Mouse (Mus musculus) kidney, embryonic 15.5 days (tissue): ENCODE results near the gene Sgce. TPM values are rescaled to one million over a fixed set of nuclear protein-coding genes. Genes with fewer than 3 reads are reported as not detected.
A peak's percentile ranks its signal among the peaks of the same experiment; 100 is the strongest.

Experiments used
- ATAC-seq: fragments of 200-750 bp; cut with Nextera tagmentation; replicated peaks from 2 replicates; pipeline ENCODE4 v1.8.0; 2017; ENCODE audit warnings: moderate TSS enrichment; ENCODE audit not compliant: low FRiP score
- H3K27ac ChIP-seq: fragments of 300-500 bp; sonication (generic); 2 replicates; pipeline ENCODE4 v1.5.1; 2015; ENCODE audit warnings: mild to moderate bottlenecking, inconsistent platforms
- H3K27me3 ChIP-seq: fragments of 300-500 bp; sonication (generic); 2 replicates; pipeline ENCODE4 v1.6.1; 2015; ENCODE audit warnings: inconsistent platforms
- H3K36me3 ChIP-seq: fragments of 300-500 bp; sonication (generic); 2 replicates; pipeline ENCODE4 v1.6.1; 2015; ENCODE audit warnings: inconsistent platforms
- H3K4me1 ChIP-seq: fragments of 300-500 bp; sonication (generic); 2 replicates; pipeline ENCODE4 v1.6.1; 2015; ENCODE audit warnings: inconsistent platforms
- H3K4me2 ChIP-seq: fragments of 300-500 bp; sonication (generic); 2 replicates; pipeline ENCODE4 v1.6.1; 2015; ENCODE audit warnings: moderate library complexity, mild to moderate bottlenecking, inconsistent platforms
- H3K4me3 ChIP-seq: fragments of 300-500 bp; sonication (generic); replicated peaks from 2 replicates; pipeline ENCODE4 v1.5.1; 2015; ENCODE audit warnings: mild to moderate bottlenecking, inconsistent platforms
- H3K9ac ChIP-seq: fragments of 300-500 bp; sonication (generic); 2 replicates; pipeline ENCODE4 v1.6.1; 2015; ENCODE audit warnings: mild to moderate bottlenecking, inconsistent platforms
- H3K9me3 ChIP-seq: fragments of 300-500 bp; sonication (generic); replicated peaks from 2 replicates; pipeline ENCODE4 v1.6.1; 2016; ENCODE audit warnings: inconsistent platforms
- WGBS: fragments of 180-500 bp; shearing (Covaris S2); methylation state at CpG from one replicate; pipeline ENCODE4 v1.1.7; 2015; ENCODE audit warnings: mixed read lengths; 5-methylcytosine and 5-hydroxymethylcytosine counted together
- polyA plus RNA-seq: library from polyadenylated mRNA; unstranded; fragments of >200 nt; fragmentation: Nextera tagmentation; extraction: Ambion mirVana; gene quantifications from 2 replicates; pipeline ENCODE4 v1.2.1, GENCODE M21; 2015

The Sgce gene
- polyA plus RNA-seq, 1 experiment from 2014 or later: 48.7 TPM

DNA sequence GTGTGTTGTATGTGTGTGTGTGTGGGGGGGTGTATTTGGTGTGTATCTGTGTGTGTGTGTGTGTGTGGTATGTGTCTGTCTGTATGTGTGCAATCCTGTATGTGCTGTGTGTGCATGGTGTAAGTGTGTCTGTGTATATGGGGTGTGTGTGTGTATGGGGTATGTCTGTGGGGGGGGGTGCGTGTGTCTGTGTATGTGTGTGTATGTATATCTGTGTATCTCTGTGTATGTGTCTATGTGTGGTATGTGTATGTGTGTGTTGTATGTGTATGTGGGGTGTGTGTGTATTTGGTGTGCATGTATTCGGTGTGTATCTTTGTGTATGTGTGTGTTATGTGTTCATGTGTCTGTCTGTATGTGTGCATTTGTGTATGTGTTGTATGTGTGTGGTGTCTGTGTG, 30.8 kb downstream of the Sgce start:
- H3K4me3 ChIP-seq: no peak overlapping the region
- H3K27ac ChIP-seq: no peak overlapping the region
- H3K4me2 ChIP-seq: no peak overlapping the region
- no peaks in the 10 kb centered on the region for H3K27me3 ChIP-seq
- H3K4me1 ChIP-seq: no peaks in the 10 kb centered on the region
- H3K9me3 ChIP-seq: no peaks in the 10 kb centered on the region
- 96% methylated on average over 2 of the region's 2 CpGs for WGBS
- no peak overlapping the region for H3K9ac ChIP-seq
- H3K36me3 ChIP-seq: no peaks in the 10 kb centered on the region
- ATAC-seq: no peak

DNA sequence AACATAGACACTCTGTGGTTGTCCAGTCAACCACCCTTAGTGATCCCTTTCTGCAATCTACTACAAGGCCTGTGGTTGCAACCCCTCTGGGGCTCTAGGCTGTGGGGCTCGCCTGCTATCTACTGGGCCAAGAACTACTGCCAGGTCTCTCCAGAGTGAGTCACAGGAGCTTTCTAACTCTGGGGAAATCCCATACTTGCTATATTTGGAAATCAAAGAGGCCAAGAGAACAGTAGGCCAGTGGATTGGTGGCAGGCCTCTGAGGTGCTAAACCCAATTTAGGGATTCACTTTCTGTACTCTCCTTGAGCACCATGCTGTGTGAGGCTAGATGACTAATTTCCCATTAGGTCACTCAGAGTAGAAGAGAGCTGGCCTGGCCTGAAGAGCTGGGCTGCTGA, 38.0 kb downstream of the Sgce start:
- WGBS: 84% methylated on average over 1 of the region's 1 CpGs
- H3K9me3 ChIP-seq: no peaks in the 10 kb centered on the region
- H3K36me3 ChIP-seq: no peaks in the 10 kb centered on the region
- no peak overlapping the region for H3K4me3 ChIP-seq
- no peak for ATAC-seq
- H3K4me2 ChIP-seq: no peak overlapping the region
- H3K4me1 ChIP-seq: no peaks in the 10 kb centered on the region
- no peak overlapping the region for H3K27ac ChIP-seq
- no peak overlapping the region for H3K9ac ChIP-seq
- no peaks in the 10 kb centered on the region for H3K27me3 ChIP-seq

DNA sequence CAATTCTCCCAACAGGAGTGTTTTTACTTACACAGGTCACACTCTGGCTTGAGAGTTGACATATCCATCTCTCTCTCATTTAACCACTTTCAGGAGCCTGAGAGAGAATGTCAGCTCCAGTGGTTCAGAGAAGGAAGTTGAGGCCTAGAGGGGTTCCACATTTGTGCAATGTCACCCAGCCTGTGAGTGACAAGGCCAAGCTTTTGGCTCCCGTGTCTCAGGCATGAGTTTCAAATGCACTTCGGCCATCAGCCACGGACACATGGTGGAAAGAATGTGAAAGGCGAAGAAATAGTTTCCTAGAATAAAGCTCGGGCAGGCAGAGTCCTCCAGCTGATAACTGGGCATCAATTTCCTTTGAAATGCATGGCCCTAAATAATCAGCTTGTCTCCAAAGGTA, 40.6 kb downstream of the Sgce start:
- no peak overlapping the region for H3K27ac ChIP-seq
- no peak overlapping the region for H3K4me2 ChIP-seq
- ATAC-seq: no peak
- H3K4me3 ChIP-seq: no peak overlapping the region
- H3K9ac ChIP-seq: no peak overlapping the region
- no peaks in the 10 kb centered on the region for H3K9me3 ChIP-seq
- H3K36me3 ChIP-seq: no peaks in the 10 kb centered on the region
- no peaks in the 10 kb centered on the region for H3K4me1 ChIP-seq
- H3K27me3 ChIP-seq: no peaks in the 10 kb centered on the region
- WGBS: 79% methylated on average over 5 of the region's 5 CpGs

DNA sequence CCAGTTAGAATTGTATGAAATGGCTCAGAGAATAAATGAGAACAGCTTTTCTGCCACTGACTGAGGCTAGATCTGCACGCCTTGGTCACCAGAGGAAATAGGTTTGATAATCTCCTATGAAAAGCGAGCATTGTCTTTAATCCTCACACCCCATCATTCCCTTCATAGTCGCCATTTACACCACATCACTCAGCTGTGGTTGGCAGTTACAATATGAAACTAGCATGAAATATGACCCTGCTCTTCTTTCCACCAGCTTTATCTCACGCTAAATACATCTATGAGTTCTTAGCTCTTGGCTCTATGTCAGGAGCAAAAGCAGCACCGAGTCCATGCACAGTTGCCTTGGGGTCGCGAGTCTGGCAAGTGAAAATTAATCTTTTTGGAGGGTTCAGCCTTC, 43.1 kb downstream of the Sgce start:
- no peaks in the 10 kb centered on the region for H3K4me1 ChIP-seq
- no peak overlapping the region for H3K27ac ChIP-seq
- ATAC-seq: no peak
- H3K36me3 ChIP-seq: no peaks in the 10 kb centered on the region
- no peaks in the 10 kb centered on the region for H3K27me3 ChIP-seq
- no peak overlapping the region for H3K4me2 ChIP-seq
- H3K9me3 ChIP-seq: no peaks in the 10 kb centered on the region
- H3K9ac ChIP-seq: no peak overlapping the region
- H3K4me3 ChIP-seq: no peak overlapping the region
- 78% methylated on average over 7 of the region's 7 CpGs for WGBS

DNA sequence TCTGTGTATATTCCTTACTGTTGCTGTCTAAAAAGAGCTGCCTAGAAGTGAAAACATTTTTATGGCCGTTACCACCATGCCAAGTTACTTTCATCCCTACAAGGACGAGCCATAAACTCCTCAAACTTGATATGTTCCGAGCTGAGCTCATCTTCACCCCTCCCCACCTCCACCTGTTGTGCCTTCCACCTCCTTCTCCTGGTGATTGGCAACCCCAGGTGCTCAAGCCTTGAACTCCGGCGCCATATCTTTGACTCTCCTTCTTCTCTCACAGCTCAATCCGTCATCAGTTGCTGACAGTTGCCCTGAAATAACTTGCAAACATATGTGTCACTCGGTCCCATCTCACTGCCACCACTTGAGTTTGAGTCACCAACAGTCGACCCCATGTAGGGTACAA, 45.4 kb downstream of the Sgce start:
- no peaks in the 10 kb centered on the region for H3K4me1 ChIP-seq
- no peak overlapping the region for H3K4me3 ChIP-seq
- 78% methylated on average over 8 of the region's 8 CpGs for WGBS
- H3K27me3 ChIP-seq: no peaks in the 10 kb centered on the region
- no peak overlapping the region for H3K27ac ChIP-seq
- no peaks in the 10 kb centered on the region for H3K9me3 ChIP-seq
- H3K36me3 ChIP-seq: no peaks in the 10 kb centered on the region
- no peak for ATAC-seq
- no peak overlapping the region for H3K9ac ChIP-seq
- H3K4me2 ChIP-seq: no peak overlapping the region

DNA sequence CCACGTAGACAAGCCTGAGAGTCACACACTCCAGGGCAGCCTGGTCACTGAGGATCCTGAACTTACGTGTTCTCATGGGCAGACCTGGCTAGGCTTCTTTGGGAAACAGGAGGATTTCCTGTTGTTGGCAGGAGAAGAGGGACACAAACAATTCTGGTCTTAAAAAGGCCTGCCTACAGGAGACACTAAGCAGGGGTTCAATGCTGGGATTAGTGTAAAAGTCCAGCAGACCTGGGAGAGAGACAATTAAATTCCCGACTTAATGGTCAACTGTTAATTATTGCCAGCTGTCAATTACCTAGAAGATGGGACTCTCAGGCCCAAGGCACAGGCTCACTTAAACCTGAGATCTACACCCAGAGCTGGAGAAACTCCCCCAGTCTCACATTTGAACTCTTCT, 51.2 kb downstream of the Sgce start:
- Histone ChIP-seq H3K4me3 (no peak overlapping the region), H3K9ac (no peak overlapping the region), H3K4me2 (no peak overlapping the region), H3K27me3 (no peaks in the 10 kb centered on the region), H3K36me3 (no peaks in the 10 kb centered on the region), H3K27ac (no peak overlapping the region), H3K9me3 (no peaks in the 10 kb centered on the region), H3K4me1 (no peaks in the 10 kb centered on the region)
- no peak for ATAC-seq
- 62% methylated on average over 3 of the region's 3 CpGs for WGBS

DNA sequence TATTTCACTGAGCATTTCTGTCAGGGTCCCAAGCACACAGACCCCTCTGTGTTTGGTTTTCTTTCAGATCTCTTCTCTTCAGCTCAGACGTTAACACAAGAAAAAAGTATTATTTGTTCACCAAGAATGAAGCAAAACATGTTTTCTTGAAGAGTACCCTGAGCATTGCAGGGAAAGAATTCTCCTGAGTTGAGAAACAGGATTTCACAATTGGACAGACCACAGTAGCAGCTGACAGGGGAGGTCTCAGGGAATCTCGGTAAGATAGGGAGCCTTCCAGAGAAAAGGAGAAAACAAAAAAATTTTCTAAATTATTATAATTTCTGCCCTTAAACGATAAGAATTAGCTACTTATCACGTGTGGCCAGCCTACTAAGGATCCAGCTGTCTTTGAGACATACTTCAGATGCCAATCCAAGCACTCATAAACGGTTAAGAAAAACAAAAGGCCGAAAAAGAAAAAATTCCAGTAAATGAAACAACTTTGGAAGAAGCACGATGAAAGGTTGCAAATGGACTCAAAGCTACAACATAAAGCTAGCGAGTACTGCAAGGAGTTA, 52.3 kb downstream of the Sgce start:
- Histone ChIP-seq H3K27me3 (no peaks in the 10 kb centered on the region), H3K36me3 (no peaks in the 10 kb centered on the region), H3K4me2 (no peak overlapping the region), H3K9ac (no peak overlapping the region), H3K27ac (no peak overlapping the region), H3K9me3 (no peaks in the 10 kb centered on the region), H3K4me3 (no peak overlapping the region), H3K4me1 (no peaks in the 10 kb centered on the region)
- WGBS: 70% methylated on average over 8 of the region's 8 CpGs
- no peak for ATAC-seq

DNA sequence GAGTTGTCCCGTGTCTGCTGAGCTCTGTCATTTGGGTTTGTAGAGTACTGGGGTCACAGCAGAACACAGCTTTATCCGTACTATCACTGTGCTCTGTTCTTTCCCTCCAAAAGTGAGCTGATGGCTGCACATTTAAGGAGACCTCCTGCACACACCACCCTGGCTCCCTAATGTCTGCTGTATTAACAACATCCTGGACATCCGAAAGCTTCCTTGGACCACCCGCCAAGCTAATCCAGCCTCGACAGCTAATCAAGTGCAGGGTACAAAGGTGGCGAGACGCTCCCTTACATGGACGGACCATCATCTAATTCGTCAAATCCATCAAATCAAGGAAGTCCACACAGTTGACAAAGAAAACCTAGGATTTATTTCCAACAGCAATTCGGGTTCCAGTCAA, 53.5 kb downstream of the Sgce start:
- no peaks in the 10 kb centered on the region for H3K36me3 ChIP-seq
- no peak overlapping the region for H3K9ac ChIP-seq
- H3K4me1 ChIP-seq: no peaks in the 10 kb centered on the region
- H3K4me2 ChIP-seq: no peak overlapping the region
- H3K9me3 ChIP-seq: no peaks in the 10 kb centered on the region
- 61% methylated on average over 10 of the region's 10 CpGs for WGBS
- no peak overlapping the region for H3K27ac ChIP-seq
- no peak overlapping the region for H3K4me3 ChIP-seq
- H3K27me3 ChIP-seq: no peaks in the 10 kb centered on the region
- 0 out of 2 replicates have a peak, but pooled peaks have one; percentile 18 for ATAC-seq

DNA sequence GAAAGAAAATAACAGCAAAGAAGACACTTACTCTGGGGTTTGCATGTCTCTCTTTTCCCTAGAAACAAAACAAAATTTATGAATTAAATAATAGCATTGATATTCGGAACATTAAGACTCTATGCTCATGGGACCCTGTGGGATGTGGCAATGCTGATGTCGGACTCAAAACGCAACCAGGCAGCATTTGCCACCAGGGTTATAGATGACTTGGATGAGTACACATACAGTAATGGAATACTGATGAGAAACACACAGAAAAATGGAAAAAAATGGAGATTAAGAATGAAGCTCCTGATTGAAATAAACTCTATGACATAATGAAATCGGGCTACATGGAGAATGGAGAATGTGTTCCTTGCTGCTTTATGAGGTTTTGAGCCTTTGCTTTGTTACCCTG, 56.6 kb downstream of the Sgce start:
- H3K27me3 ChIP-seq: no peaks in the 10 kb centered on the region
- WGBS: 89% methylated on average over 4 of the region's 4 CpGs
- H3K9me3 ChIP-seq: no peaks in the 10 kb centered on the region

DNA sequence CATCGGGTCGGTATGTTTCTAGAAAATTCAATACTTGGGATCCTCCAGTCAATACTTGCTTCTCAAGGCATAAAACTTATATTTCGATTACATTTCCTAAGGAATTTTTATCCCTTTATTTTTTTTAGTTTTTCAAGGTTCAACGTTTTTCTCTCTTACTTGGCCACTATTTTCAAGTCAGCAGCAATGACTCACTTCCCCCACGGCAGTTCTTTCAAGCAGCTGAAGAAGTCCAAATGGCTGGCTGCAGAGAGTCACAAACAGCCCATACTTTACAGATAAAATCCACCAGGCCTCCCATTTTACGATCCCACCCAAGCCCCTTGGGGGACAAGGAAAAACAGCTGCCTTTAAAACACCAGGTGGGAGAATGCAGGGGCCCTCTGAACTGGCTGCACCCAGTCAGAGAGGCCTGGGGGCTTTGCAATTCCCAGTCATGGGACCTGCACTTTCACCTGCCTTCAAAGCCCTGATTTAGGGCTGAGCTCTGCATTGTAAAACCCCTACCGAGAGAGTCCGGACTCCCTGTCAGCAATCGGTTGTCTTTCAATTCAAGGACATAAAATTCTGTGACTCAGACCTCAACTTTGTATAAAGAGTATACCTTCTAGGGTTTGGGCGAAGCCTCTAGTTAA, 62.2 kb downstream of the Sgce start:
- Histone ChIP-seq H3K4me1 (0 out of 2 replicates have a peak, but pooled peaks cover 5% of the 10 kb centered on the region), H3K4me3 (no peak overlapping the region), H3K27me3 (no peaks in the 10 kb centered on the region), H3K36me3 (no peaks in the 10 kb centered on the region), H3K27ac (0 out of 2 replicates have a peak overlapping the region, but pooled peaks have one; percentile 15), H3K9ac (no peak overlapping the region), H3K9me3 (no peaks in the 10 kb centered on the region), H3K4me2 (no peak overlapping the region)
- WGBS: 38% methylated on average over 10 of the region's 10 CpGs
- no peak for ATAC-seq

More for the DNA sequence above, 56.6 kb downstream of the Sgce start:
- Histone ChIP-seq H3K36me3 (no peaks in the 10 kb centered on the region), H3K4me3 (no peak overlapping the region), H3K9ac (no peak overlapping the region), H3K27ac (no peak overlapping the region), H3K4me1 (no peaks in the 10 kb centered on the region), H3K4me2 (no peak overlapping the region)
- ATAC-seq: no peak

DNA sequence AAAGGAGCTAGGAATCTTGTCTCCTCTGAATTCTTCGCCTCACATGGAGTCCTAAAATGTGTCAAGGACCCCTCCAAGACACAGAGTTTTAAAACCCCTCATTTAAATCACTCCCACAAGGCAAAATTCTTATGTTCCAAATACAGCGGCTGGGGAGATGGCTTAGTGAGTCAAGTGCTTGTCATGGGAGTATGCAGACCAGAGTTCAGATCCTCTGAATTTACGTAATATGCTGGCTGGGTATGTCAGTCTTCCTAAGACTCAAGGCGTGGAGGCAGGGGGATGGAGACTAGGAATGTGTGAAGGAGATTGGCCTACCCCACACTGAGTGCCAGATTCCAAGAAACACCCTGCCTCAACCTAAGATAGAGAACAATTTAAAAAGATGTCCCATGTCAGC, 66.4 kb downstream of the Sgce start:
- H3K27ac ChIP-seq: no peak overlapping the region
- H3K4me1 ChIP-seq: 0 out of 2 replicates have a peak, but pooled peaks cover 8% of the 10 kb centered on the region
- no peaks in the 10 kb centered on the region for H3K9me3 ChIP-seq
- H3K36me3 ChIP-seq: no peaks in the 10 kb centered on the region
- no peak overlapping the region for H3K9ac ChIP-seq
- no peaks in the 10 kb centered on the region for H3K27me3 ChIP-seq
- no peak overlapping the region for H3K4me3 ChIP-seq
- no peak for ATAC-seq
- 83% methylated on average over 4 of the region's 4 CpGs for WGBS
- no peak overlapping the region for H3K4me2 ChIP-seq

DNA sequence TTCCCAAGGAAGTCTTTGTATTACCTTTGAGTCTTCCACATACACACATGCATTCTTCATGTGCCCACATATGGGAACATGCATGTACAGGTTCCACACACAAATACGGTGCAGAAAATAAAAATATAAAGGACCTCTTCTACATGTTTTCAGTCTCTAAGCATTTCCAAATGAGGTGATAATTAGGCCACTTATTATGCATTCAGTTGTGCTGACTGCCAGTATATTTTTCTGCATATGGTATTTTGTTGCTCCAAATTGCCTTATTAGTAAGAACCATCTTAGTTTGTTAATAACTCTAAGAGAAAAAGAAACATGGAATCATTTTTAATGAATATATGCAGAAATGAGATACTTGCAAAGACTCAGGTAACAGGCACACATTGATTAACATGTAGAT, 67.0 kb downstream of the Sgce start:
- no peak overlapping the region for H3K27ac ChIP-seq
- no peak overlapping the region for H3K9ac ChIP-seq
- no peaks in the 10 kb centered on the region for H3K9me3 ChIP-seq
- ATAC-seq: no peak
- 0 out of 2 replicates have a peak, but pooled peaks cover 5% of the 10 kb centered on the region for H3K4me1 ChIP-seq
- no peak overlapping the region for H3K4me2 ChIP-seq
- H3K4me3 ChIP-seq: no peak overlapping the region
- WGBS: 94% methylated on average over 1 of the region's 1 CpGs
- H3K36me3 ChIP-seq: no peaks in the 10 kb centered on the region
- no peaks in the 10 kb centered on the region for H3K27me3 ChIP-seq

DNA sequence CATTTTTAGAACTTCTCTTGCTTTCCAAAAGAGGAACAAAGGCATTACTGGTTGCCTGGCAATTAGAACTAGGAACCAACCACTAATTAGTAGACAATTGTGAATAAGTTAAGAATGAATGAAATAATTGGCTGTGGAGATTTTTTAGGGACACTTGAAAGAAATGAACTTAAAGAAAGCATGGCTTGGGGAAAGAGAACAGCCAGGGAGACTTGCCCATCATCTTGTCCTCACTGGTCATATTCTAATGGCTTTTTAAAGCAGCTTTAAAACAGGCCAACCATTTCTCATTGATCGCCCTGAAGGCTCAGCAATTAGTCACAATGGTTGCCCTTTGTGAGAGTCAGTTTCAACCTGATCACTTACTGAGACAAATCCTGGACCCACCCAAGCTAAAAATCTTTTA, 69.6 kb downstream of the Sgce start:
- H3K9ac ChIP-seq: no peak overlapping the region
- H3K36me3 ChIP-seq: no peaks in the 10 kb centered on the region
- no peaks in the 10 kb centered on the region for H3K9me3 ChIP-seq
- H3K4me2 ChIP-seq: no peak overlapping the region
- H3K4me3 ChIP-seq: no peak overlapping the region
- H3K27ac ChIP-seq: no peak overlapping the region
- H3K27me3 ChIP-seq: no peaks in the 10 kb centered on the region
- ATAC-seq: no peak
- 0 out of 2 replicates have a peak, but pooled peaks cover 3% of the 10 kb centered on the region for H3K4me1 ChIP-seq
- 42% methylated on average over 1 of the region's 1 CpGs for WGBS
